Mouse (Mus musculus) forebrain, embryonic 10.5 days (tissue): ENCODE results near the gene Taar5. TPM values are rescaled to one million over a fixed set of nuclear protein-coding genes. Genes with fewer than 3 reads are reported as not detected.

Source experiments
- DNase-seq: peaks from one replicate; pipeline ENCODE4 v3.0.0-alpha.2; 2017; ENCODE audit warnings: low spot score; ENCODE audit errors: extremely low spot score
- H3K27ac ChIP-seq: fragments of 300-500 bp; sonication (generic); 2 replicates; pipeline ENCODE4 v1.5.1; 2016; ENCODE audit warnings: mild to moderate bottlenecking
- H3K27me3 ChIP-seq: fragments of 300-500 bp; sonication (generic); 2 replicates; pipeline ENCODE4 v1.6.1; 2016; ENCODE audit warnings: mild to moderate bottlenecking; ENCODE audit not compliant: poor library complexity, severe bottlenecking
- H3K36me3 ChIP-seq: fragments of 300-500 bp; sonication (generic); replicated peaks from 2 replicates; pipeline ENCODE4 v1.6.1; 2016; ENCODE audit warnings: mild to moderate bottlenecking, moderate library complexity
- H3K4me1 ChIP-seq: fragments of 300-500 bp; sonication (generic); 2 replicates; pipeline ENCODE4 v1.6.1; 2016
- H3K4me3 ChIP-seq: fragments of 300-500 bp; sonication (generic); 2 replicates; pipeline ENCODE4 v1.5.1; 2016; ENCODE audit warnings: mild to moderate bottlenecking, moderate library complexity
- H3K9me3 ChIP-seq: fragments of 300-500 bp; sonication (generic); 2 replicates; pipeline ENCODE4 v1.6.1; 2016; ENCODE audit warnings: mild to moderate bottlenecking, moderate library complexity
- WGBS: fragments of 180-500 bp; shearing (Covaris S2); methylation state at CpG from one replicate; pipeline ENCODE4 v1.1.7; 2016; 5-methylcytosine and 5-hydroxymethylcytosine counted together
- polyA plus RNA-seq: library from polyadenylated mRNA; unstranded; fragments of >200 nt; fragmentation: Nextera tagmentation; extraction: Ambion mirVana; gene quantifications from 2 replicates; pipeline ENCODE4 v1.2.1, GENCODE M21; 2016

The Taar5 gene
- polyA plus RNA-seq = not detected in 2 replicates

DNA sequence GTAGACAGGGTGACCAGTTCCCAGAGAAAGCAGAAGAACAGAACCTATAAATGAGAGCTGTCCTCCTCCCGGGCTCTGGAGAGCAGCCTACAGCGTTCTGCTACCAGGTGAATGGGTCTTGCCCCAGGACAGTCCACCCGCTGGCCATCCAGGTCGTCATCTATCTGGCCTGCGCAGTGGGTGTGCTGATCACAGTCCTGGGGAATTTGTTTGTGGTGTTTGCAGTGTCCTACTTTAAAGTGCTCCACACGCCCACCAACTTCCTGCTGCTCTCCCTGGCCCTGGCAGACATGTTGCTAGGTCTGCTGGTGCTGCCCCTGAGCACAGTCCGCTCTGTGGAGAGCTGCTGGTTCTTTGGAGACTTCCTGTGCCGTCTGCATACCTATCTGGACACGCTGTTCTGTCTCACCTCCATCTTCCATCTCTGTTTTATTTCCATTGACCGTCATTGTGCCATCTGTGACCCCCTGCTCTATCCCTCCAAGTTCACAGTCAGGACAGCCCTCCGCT is at the start of gene Taar5:
TSS of gene Taar5 (plus strand) at position 51 of the 510 bp plus-strand sequence.
- H3K36me3 ChIP-seq = no peaks in the 10 kb centered on the region
- no peaks in the 10 kb centered on the region for H3K27me3 ChIP-seq
- H3K27ac ChIP-seq = no peak within 1 kb of the TSS
- no peaks in the 10 kb centered on the region for H3K9me3 ChIP-seq
- 90% methylated on average over 11 of the region's 11 CpGs for WGBS
- no peaks in the 10 kb centered on the region for H3K4me1 ChIP-seq
- no peak within 1 kb of the TSS for H3K4me3 ChIP-seq
- DNase-seq = no peak

DNA sequence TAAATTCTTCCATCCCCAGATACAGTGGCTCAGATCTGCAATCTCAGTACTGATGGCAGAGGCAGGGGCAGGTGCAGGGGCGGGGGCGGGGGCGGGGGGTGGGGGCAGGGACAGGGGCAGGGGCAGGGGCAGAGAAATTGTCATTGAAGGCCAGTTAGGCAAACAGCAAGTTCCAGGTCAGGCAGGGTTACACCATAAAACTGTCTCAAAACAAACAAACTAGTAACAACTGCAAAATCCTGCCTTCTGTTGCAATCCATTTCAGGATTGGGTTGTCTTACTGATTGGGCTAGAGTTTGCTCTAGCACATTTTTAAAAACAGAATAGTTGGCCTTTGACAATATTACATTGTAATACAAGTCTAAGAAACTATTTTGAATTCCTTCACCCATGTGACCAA is 48.0 kb upstream of the Taar5 start:
- Histone ChIP-seq H3K27ac (no peak overlapping the region), H3K36me3 (no peaks in the 10 kb centered on the region), H3K4me3 (no peak overlapping the region), H3K27me3 (no peaks in the 10 kb centered on the region), H3K9me3 (no peaks in the 10 kb centered on the region), H3K4me1 (no peaks in the 10 kb centered on the region)
- no peak for DNase-seq
- 69% methylated on average over 3 of the region's 3 CpGs for WGBS

DNA sequence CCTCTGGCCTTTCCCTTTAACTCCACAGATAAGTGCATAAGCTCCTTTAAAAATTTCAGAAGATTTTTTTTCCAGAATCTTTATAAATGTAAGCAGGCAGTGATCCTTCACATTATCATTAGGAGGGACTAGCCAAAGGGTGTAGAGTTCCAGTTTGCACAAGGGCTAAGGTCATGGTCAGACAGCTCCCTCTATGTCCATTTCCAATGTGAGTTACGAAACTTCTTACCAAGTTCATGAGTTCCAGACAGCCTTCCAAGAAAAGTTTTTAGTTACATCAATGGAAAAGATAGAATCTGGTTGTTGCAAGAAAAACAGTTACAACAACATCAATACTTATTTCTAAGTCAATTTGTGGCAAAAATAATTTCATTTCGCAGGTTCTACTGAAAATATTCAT is 46.6 kb upstream of the Taar5 start:
- WGBS = 84% methylated on average over 2 of the region's 2 CpGs
- DNase-seq = no peak

DNA sequence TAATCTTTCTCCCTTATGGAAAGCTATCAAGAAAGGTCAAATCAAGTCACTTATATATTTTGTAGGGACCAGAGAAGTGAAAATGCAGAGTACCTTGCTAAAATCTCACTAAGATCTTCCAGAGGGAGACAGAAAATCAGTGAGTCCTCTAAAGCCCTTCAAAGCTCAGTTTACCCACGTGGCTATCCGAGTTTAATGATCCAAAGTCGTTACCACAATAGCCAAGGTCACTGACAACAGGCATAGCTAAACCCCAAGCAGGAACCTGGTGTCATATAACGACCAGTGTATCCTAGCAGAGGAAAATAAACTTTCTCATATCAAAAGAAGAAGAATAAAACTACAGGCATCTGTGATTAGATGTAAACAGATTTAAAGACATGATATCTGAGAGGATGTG is 32.9 kb upstream of the Taar5 start:
- Histone ChIP-seq H3K27ac (no peak overlapping the region), H3K9me3 (no peaks in the 10 kb centered on the region), H3K27me3 (no peaks in the 10 kb centered on the region), H3K36me3 (no peaks in the 10 kb centered on the region), H3K4me1 (peaks cover 9% of the 10 kb centered on the region; the same call in 1 of the 2 replicates), H3K4me3 (no peak overlapping the region)
- no peak for DNase-seq
- WGBS = 51% methylated on average over 4 of the region's 4 CpGs

More for the DNA sequence above, 46.6 kb upstream of the Taar5 start:
- H3K27ac ChIP-seq = no peak overlapping the region
- H3K36me3 ChIP-seq = no peaks in the 10 kb centered on the region
- H3K27me3 ChIP-seq = no peaks in the 10 kb centered on the region
- H3K4me3 ChIP-seq = no peak overlapping the region
- H3K4me1 ChIP-seq = no peaks in the 10 kb centered on the region
- no peaks in the 10 kb centered on the region for H3K9me3 ChIP-seq

DNA sequence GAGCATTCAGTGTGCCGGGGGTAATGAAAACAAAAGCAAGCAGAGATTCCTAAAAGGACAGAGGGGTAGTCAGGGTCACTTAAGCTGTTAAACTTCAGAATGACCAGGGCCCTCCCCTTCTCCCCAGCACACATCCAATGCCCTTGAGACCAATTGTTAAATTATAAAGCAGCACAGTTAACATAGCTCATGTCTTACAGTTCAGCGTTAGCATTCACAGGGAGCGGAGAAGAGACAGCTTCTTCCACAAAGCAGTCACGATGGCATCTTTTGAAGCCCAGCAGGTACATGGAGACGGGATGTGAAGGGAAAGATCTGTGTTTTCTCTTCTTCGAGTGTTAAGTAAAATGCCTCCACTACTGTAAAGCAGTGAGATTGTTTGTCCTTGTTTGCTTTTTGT is 32.2 kb upstream of the Taar5 start, which contains the start of gene Taar2:
TSS of gene Taar2 (plus strand) at position 261 of the 400 bp plus-strand sequence.
- Histone ChIP-seq H3K27me3 (no peaks in the 10 kb centered on the region), H3K4me1 (peaks cover 9% of the 10 kb centered on the region; the same call in 1 of the 2 replicates), H3K4me3 (no peak within 1 kb of the TSS), H3K27ac (no peak within 1 kb of the TSS), H3K9me3 (no peaks in the 10 kb centered on the region), H3K36me3 (no peaks in the 10 kb centered on the region)
- DNase-seq = no peak
- WGBS = 69% methylated on average over 6 of the region's 6 CpGs

DNA sequence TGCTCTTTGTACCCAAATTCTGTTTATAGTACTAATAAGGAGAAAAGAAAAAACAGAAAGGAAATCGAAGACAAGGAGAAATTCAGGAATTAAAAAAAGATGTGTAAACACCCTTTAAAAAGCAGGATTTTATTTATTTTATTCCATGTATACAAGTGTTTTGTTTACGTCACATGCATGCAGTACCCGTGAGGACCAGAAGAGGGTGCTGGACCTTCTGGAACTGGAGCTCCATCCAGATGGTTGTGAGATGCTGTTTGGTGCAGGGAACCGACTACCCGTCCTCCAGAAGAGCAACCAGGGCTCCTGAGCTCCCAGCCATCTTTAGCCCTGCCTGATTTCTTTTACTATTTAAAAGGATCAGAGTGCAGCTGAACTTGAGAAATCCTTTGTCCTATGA is 28.0 kb upstream of the Taar5 start:
- 81% methylated on average over 5 of the region's 5 CpGs for WGBS
- DNase-seq = no peak
- Histone ChIP-seq H3K27me3 (no peaks in the 10 kb centered on the region), H3K36me3 (no peaks in the 10 kb centered on the region), H3K9me3 (no peaks in the 10 kb centered on the region), H3K4me1 (peaks cover 9% of the 10 kb centered on the region; the same call in 1 of the 2 replicates), H3K4me3 (no peak overlapping the region), H3K27ac (no peak overlapping the region)

DNA sequence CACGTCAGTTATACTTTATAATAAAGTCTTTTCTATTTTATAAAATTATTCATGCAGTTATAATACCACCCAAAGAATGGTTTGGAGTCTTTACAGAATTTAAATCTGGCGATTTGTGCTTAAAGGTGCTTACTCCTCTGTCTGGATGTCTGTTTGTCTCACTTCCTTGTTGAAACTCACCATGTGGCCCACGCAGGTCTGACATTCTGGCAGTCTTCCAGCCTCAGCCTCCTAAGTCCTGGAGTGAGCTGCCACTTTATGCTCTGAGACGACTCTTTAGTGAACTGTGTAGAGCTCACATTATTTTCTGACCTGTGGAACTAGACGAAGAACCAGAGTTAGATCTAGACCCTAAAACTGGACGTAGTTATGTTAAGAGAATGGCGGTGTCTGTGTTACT is 22.5 kb upstream of the Taar5 start:
- Histone ChIP-seq H3K27ac (no peak overlapping the region), H3K9me3 (no peaks in the 10 kb centered on the region), H3K4me1 (no peaks in the 10 kb centered on the region), H3K4me3 (no peak overlapping the region), H3K36me3 (no peaks in the 10 kb centered on the region), H3K27me3 (no peaks in the 10 kb centered on the region)
- WGBS = 85% methylated on average over 7 of the region's 7 CpGs
- DNase-seq = no peak

DNA sequence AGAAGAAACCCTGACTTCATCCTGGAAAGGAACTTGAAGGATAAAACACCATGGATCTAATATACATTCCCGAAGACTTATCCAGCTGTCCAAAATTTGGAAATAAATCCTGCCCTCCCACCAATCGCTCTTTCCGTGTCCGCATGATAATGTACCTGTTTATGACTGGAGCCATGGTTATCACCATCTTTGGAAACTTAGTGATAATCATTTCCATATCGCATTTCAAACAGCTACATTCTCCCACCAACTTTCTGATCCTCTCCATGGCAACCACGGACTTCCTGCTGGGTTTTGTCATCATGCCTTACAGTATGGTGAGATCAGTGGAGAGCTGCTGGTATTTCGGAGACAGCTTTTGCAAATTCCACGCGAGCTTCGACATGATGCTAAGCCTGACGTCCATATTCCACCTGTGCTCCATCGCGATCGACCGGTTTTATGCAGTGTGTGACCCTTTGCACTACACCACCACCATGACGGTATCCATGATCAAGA is 20.9 kb upstream of the Taar5 start, which contains the start of gene Taar3:
TSS of gene Taar3 (plus strand) at position 51 of the 498 bp plus-strand sequence.
- 90% methylated on average over 16 of the region's 16 CpGs for WGBS
- DNase-seq = no peak
- H3K4me3 ChIP-seq = no peak within 1 kb of the TSS
- no peak within 1 kb of the TSS for H3K27ac ChIP-seq
- H3K36me3 ChIP-seq = no peaks in the 10 kb centered on the region
- H3K27me3 ChIP-seq = no peaks in the 10 kb centered on the region
- no peaks in the 10 kb centered on the region for H3K4me1 ChIP-seq
- no peaks in the 10 kb centered on the region for H3K9me3 ChIP-seq

DNA sequence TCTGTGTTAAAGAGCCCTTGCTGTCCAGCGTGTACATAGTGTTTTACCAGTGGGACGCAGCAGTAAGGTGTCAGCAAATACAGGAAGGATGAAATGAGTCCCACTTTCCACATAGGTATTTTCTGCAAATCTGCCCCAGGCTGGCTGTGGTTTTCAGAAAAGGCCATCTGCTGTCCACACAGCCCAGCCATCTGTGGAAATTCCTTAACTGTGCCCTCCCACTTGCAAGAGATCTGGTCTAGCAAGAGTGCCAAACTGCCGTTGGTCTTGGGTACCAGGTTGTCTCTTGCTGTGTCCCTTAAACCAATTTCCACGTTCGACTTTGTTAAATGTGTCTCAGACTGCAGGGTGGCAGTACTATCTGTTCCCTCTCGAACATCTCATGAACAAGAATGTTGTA is 18.8 kb upstream of the Taar5 start:
- DNase-seq = no peak
- Histone ChIP-seq H3K9me3 (no peaks in the 10 kb centered on the region), H3K4me3 (no peak overlapping the region), H3K36me3 (no peaks in the 10 kb centered on the region), H3K27ac (no peak overlapping the region), H3K27me3 (no peaks in the 10 kb centered on the region), H3K4me1 (no peaks in the 10 kb centered on the region)
- 87% methylated on average over 6 of the region's 6 CpGs for WGBS

DNA sequence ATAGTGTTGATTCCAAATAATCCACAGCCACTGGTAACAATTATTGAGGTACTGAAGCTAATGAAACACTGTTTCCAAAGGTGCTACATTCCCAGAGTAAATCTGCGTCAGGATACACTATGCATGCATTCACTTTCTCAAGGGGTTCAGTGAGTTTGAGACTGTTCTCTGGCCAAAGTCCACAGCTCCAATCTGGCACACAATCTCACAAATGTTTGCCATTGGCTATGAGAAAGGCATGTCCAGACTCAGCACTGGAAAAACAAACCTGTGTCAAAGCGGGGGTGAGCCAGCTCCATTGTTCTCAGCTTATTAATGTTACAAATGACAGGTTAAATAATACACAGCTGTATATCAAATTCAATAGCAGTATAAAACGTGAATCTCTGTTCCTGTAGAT is 11.4 kb upstream of the Taar5 start:
- Histone ChIP-seq H3K4me3 (no peak overlapping the region), H3K9me3 (no peaks in the 10 kb centered on the region), H3K27ac (no peak overlapping the region), H3K4me1 (no peaks in the 10 kb centered on the region), H3K36me3 (no peaks in the 10 kb centered on the region), H3K27me3 (no peaks in the 10 kb centered on the region)
- DNase-seq = no peak
- 74% methylated on average over 3 of the region's 3 CpGs for WGBS

DNA sequence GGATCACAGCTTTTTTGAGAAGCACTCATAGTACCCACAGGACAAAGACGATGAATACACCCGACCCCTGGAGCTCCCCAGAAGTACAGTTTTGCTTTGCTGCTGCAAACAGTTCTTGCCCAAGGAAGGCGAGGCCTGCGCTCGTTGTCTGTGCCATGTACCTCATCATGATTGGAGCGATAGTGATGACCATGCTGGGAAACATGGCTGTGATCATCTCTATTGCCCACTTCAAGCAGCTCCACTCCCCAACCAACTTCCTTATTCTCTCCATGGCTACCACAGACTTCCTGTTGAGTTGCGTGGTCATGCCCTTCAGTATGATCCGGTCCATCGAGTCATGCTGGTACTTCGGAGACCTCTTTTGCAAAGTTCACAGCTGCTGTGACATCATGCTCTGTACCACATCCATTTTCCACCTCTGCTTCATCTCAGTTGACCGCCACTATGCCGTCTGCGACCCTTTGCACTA is 10.0 kb upstream of the Taar5 start, which contains the start of gene Taar4:
TSS of gene Taar4 (plus strand) at position 51 of the 472 bp plus-strand sequence.
- Histone ChIP-seq H3K4me1 (no peaks in the 10 kb centered on the region), H3K27me3 (no peaks in the 10 kb centered on the region), H3K4me3 (no peak within 1 kb of the TSS), H3K36me3 (no peaks in the 10 kb centered on the region), H3K27ac (no peak within 1 kb of the TSS), H3K9me3 (no peaks in the 10 kb centered on the region)
- WGBS = 96% methylated on average over 13 of the region's 13 CpGs
- no peak for DNase-seq

DNA sequence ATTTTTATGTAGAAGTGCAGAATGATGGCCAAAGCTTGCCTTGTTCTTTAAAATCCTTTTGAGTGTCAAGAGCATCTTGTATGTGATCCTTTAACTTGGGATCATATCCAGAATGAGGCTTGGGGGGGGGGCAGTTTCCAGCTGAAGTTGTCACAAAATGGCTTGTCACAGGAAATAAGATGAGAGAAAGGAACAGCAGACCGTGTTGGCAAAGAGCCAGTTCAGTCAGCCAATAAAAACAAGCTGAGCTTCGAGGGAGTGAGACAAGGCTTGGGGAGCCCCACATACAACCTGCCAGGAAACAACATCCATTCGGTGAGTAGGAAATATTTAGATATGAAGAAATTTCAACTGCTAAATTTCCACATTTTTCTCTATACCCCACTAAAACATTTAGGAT is 7.1 kb upstream of the Taar5 start:
- Histone ChIP-seq H3K9me3 (no peaks in the 10 kb centered on the region), H3K4me1 (no peaks in the 10 kb centered on the region), H3K4me3 (no peak overlapping the region), H3K27me3 (no peaks in the 10 kb centered on the region), H3K27ac (no peak overlapping the region), H3K36me3 (no peaks in the 10 kb centered on the region)
- no peak for DNase-seq
- 92% methylated on average over 3 of the region's 3 CpGs for WGBS

DNA sequence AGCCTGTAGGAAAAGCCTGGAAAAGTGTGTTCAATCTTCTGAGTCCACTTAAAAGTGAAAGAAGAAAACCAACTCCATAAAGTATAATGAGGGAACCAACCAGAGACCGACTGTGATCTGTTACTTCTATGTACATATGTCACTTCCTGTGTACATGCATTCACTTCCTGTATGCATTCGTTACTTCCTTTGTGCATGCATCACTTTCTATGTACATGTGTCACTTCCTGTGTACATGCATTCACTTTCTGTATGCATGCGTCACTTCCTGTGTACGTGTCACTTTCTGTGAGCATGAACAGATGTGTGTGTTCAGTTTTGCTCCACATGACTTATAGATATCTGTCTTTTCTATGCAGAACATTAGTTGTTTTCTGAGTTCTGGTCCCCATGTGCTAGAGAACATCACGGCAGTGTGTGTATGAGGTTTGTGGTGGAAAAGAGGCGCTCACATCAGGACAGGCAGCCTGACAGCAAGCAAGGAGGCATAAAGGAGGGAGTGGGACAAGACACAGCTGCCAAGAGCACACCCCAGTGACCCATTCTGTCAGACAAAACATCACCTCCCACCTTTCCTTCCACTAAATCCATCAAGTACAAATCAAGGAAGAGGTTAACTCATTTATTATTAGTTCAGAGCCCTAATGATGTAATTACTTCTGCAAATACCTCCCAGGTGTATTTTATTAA is 5.4 kb upstream of the Taar5 start:
- H3K36me3 ChIP-seq = no peaks in the 10 kb centered on the region
- H3K4me3 ChIP-seq = no peak overlapping the region
- H3K27me3 ChIP-seq = no peaks in the 10 kb centered on the region
- 91% methylated on average over 6 of the region's 6 CpGs for WGBS
- H3K4me1 ChIP-seq = no peaks in the 10 kb centered on the region
- no peaks in the 10 kb centered on the region for H3K9me3 ChIP-seq
- no peak overlapping the region for H3K27ac ChIP-seq
- DNase-seq = no peak
